Comparison of ENCODE assay signal across 23 mouse cellular contexts in the genomic region with DNA sequence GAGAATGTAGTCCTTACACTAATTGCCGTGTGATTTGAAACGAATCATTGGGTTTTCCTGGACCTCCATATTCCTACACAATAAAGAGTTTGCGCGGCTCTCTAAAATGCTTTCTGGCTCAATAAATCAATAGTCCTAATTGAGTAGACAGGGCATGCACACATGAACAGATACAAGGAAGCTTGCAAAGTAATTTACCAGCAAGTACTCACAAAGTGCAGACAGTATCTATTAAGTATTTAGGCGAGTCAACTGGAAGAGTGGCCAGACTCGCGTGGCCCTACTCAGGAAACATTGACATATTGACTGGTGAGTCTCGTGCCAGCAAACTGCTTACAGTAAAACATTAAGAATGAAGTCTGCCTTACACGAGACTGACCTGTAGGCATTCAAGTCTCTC.
"Had no signal": no experiment of that assay in that cellular context is flagged by ENCODE, and none has a peak within 500 bp of the region (broad histone marks: within the 10 kb centered on the region; RNA-seq: fewer than 3 reads in every experiment).

No protein-coding gene starts in this region.

- H3K9ac ChIP-seq: heart, embryonic 13.5 days; heart, embryonic 15.5 days; hindbrain, embryonic 13.5 days; hindbrain, embryonic 15.5 days; limb, embryonic 13.5 days; limb, embryonic 15.5 days had no signal

- H3K4me2 ChIP-seq: heart, embryonic 11.5 days; heart, embryonic 13.5 days; heart, embryonic 15.5 days; hindbrain, embryonic 13.5 days; hindbrain, embryonic 15.5 days; limb, embryonic 13.5 days; limb, embryonic 15.5 days had no signal

- H3K4me3 ChIP-seq: gastrocnemius, adult 2 months; heart, adult 2 months; heart, embryonic 13.5 days; heart, embryonic 15.5 days; hindbrain, embryonic 13.5 days; hindbrain, embryonic 15.5 days; layer of hippocampus, adult 2 months; left cerebral cortex, adult 2 months; limb, embryonic 13.5 days; limb, embryonic 15.5 days had no signal

- H3K27ac ChIP-seq: gastrocnemius, adult 2 months; heart, adult 2 months; heart, embryonic 13.5 days; heart, embryonic 15.5 days; hindbrain, embryonic 13.5 days; hindbrain, embryonic 15.5 days; hindbrain, postnatal 0 days; layer of hippocampus, adult 2 months; left cerebral cortex, adult 2 months; limb, embryonic 13.5 days; limb, embryonic 15.5 days had no signal

- H3K27me3 ChIP-seq: heart, embryonic 13.5 days; heart, embryonic 15.5 days; hindbrain, embryonic 13.5 days; hindbrain, embryonic 15.5 days; limb, embryonic 13.5 days; limb, embryonic 15.5 days had no signal

- H3K4me1 ChIP-seq: heart, embryonic 13.5 days; heart, embryonic 15.5 days; hindbrain, embryonic 13.5 days; hindbrain, embryonic 15.5 days; limb, embryonic 13.5 days; limb, embryonic 15.5 days had no signal

- DNase-seq: gastrocnemius, adult 2 months; gastrocnemius, postnatal 10 days; gastrocnemius, postnatal 36 days; heart, adult 2 months; heart, postnatal 14 days; heart, postnatal 36 days; kidney, adult 11 months; kidney, adult 2 months; kidney, adult 9 months; kidney, postnatal 10 days; kidney, postnatal 25 days; kidney, postnatal 4 days had no signal

- H3K36me3 ChIP-seq: heart, embryonic 13.5 days; heart, embryonic 15.5 days; hindbrain, embryonic 13.5 days; hindbrain, embryonic 15.5 days; limb, embryonic 13.5 days; limb, embryonic 15.5 days had no signal

- ATAC-seq: hindbrain, postnatal 0 days; intestine, embryonic 16.5 days had no signal

- H3K9me3 ChIP-seq: heart, embryonic 13.5 days; heart, embryonic 15.5 days; hindbrain, embryonic 13.5 days; hindbrain, embryonic 15.5 days; limb, embryonic 13.5 days; limb, embryonic 15.5 days had no signal
